Mouse (Mus musculus) cerebellum, adult 9-10 months (tissue): ENCODE data around the gene Tmem174.

ENCODE experiments used
- DNase-seq: peaks from one replicate; pipeline ENCODE4 v3.0.0; 2022

Gene Tmem174

DNA sequence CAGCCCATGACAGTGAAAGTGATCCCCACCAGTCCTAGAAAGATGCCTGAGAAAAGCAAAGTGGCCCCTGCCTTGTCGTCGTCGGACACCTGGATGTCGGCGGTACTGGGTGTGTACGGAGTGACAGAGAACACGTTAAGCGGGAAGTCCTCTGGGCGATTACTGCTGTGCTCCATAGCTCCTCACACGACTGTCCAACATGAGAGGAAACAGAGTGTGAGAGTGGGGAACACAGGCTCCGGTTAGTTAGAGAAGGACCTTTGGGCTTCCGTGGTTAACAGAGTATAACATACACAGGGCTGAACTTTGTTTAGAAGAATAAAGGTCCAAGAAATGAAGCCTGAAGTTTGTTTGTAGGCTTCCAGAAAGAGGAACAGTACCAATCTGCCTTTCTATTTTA is at the start of gene Tmem174:
Gene Tmem174, minus strand, starts transcription at position 266 of the 400 bp plus-strand sequence.
- DNase-seq, result no peak

DNA sequence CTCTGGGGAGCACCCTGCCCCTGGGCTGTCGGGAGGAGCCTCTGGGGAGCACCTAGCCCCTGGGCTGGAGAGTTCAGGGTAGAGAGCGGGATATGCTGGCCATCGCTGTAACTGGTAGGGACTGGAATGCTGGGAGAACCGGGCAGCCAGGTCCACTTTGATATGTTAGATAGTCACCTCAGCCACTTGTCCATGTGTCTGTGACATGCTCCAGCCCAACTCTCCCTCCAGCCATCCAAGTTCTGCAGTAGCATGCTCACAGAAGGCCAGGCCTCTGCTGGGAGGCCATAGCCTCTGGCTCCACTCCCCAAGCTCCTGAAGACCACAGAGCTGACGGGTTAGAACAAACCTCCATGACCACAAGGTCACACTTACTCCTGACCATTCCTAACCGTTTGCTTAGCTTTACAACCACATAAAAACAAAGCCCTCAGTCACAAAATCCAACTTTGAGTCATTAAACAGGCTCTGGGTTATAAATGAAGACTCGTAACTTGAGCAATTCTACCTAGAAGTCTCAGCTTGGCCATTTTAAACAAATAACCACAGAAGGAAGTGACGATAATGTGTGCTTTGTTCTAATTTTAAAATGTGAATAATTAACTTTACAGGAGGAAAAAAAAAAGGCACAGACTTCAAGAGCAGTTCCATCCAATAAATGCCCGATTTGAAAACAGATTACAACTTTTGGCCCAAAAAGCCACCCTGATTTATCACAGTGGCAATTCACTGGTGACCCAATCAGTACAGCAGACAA is 47.1 kb upstream of the Tmem174 start:
- DNase-seq, result no peak

DNA sequence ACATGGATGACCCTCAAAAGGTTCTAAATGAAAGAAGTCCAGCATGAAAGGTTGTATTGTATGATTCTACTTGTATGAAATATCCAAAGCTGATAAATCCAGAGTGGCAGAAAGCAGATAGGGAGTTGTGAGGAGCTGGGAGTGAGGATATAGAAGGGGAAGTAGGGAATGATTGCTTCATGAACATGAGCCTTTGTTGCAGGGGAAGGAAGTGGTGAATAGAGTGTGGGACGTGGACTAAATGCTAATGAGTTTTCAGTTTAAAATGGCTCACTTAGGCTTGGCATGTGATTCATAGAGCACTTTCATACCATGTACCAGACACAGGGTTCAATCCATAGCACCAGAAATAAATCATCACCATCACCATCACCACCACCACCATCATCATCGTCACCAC is 46.2 kb upstream of the Tmem174 start:
- no peak for DNase-seq

DNA sequence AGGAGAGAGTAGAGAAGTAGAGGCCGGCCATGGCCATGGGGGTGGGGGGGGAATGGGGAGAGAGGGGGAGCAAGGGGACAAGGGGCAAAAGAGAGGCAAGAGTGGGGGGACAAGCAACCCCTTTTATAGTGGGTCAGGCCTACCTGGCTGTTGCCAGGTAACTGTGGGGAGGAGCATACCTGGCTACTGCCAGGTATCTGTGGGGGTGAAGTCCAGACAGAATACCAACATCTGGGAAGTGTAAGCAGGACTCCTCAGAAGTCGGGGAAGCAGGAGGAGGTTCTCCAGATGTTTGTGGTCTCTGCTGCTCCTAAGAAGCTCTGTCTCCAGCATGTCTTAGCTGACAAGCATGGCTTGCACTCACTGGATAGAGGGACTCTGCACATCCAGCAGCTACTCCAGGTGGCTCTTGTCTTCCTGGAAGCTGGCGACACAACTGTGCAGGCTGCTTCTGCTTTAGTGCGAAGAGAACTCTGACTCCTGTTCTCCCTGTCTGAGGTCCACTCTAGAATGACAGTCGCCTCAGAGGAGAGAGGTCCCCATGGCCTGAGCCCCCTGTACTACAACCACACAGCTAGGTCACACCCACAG is 43.4 kb upstream of the Tmem174 start:
- DNase-seq, result no peak

DNA sequence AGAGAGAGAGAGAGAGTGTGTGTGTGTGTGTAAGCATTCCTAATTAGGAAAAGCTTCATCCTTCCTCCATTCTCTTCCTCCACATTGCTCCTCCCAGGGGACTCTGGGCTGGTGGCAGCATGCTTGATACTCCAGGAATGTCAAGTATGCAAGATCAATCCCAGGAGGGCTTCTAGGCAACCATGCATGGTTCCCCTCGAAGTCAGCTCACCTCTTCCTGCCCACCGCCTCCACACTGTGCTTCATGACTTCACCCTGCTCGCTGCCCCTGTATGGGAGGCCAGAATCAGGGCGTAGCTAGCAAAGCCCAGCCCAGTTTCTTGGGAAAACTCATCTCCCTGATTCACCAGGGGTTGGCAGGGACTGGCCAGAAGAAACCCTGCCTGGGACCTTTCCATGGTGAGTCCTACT is 42.4 kb upstream of the Tmem174 start:
- no peak for DNase-seq

DNA sequence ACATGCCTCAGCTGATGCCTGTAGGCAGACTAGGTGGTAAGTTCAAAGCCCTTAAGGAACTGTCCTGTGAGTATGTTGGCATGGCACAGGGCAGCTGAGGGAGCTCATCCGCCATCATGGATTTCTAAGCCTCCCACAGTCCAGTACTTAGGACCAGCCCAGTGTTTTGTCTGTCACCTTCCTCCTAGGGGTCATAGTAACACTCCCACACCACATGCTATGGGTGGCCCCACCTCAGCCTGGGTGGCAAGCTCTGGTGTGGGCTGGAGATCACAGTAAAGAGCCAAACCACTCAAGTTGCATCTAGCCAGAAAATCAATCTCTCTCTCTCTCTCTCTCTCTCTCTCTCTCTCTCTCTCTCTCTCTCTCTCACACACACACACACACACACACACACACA is 42.0 kb upstream of the Tmem174 start:
- no peak for DNase-seq

DNA sequence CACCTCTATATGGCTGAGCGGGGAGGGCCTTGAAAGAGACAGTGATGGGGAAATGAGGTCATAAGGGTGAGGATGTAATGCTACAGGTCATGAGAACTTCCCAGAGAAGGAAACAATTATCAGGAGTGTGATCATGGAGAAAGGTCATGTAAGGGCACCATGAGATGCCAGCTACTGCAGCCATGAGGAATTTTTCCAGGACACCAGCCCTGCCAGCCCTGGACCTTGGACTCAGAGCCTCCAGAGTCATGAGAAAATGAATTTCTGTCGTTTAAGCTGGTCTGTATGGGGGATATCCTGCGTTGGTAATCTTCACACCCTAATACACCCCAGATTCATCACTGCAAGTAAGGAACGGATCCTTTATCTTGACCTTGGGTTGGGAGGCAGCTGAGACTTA is 36.7 kb upstream of the Tmem174 start:
- no peak for DNase-seq

DNA sequence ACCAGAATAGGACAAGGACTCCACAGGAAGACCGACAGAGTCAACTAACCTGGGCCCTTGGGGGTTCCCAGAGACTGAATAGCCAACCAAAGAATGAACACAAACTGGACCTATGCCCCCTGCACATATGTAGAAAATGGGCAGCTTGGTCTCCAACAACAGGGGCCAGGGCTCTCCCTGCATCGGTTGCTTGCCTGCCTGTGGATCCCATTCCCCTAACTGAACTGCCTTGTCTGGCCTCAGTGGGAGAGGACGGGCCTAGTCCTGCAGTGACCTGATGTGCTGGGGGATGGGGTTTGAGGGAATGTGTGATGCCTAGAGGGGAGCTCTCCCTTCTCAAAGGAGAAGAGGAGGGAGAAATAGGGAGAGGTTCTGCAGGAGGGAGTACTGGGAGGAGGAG is 32.1 kb upstream of the Tmem174 start:
- no peak for DNase-seq

DNA sequence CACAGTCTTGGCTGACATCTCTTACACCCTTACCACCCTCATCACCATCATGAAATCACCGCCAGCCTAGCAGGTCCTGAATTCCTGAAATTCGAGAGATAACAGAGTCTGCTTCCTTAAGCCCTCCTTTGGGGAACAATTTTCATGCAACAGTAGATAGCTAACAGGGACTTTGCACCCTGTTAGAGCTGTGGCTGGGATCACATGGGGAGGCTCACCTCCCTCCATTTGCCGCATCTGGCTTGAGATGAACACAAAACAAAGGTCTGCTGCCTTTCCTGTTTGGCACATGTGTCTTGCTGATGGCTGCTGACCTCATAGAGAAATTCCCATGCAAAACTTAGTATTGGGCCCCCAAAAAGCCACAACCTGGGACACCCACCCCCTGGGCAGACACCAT is 30.1 kb upstream of the Tmem174 start:
- DNase-seq, result no peak

DNA sequence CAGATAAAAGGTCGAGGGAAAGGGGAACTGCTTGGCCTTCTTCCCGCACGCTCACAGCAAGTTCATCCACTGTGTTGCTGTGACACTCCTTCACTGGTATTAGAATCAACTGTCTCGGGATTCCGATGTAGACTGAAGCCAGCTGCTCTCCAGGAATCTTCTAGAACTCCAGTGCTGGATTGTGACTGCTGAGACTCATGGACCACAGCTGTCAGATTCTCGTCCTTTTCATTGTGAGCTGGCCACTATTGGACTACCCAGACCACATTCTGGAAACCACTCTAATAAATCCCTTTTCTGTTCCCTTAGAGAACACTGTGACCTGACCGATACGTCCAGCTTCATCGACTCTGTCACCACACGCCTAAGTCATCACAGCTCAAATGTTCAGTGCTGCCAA is 28.0 kb upstream of the Tmem174 start:
- no peak for DNase-seq

DNA sequence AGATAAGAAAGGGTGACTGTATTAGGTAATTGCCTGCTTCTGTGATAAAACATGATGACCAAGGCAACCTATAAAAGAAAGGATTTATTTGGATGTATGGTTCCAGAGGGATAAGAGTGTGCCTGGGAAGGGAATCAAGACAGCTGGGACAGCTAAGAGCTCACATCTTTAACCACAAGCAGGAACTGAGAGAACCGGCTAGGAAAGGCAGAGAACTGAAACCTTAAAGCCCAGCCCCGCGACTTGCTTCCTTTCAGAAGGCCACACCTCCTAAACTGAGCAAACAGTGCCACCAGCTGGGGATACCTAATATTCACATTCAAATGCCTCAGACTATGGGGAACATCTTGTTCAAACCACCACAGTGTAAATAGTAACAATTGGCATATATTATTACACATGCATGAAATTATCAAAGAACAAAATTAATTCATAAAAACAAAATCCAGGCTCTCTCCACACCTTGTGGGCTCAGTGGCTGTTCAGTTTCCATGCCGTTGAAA is 25.0 kb upstream of the Tmem174 start:
- no peak for DNase-seq

DNA sequence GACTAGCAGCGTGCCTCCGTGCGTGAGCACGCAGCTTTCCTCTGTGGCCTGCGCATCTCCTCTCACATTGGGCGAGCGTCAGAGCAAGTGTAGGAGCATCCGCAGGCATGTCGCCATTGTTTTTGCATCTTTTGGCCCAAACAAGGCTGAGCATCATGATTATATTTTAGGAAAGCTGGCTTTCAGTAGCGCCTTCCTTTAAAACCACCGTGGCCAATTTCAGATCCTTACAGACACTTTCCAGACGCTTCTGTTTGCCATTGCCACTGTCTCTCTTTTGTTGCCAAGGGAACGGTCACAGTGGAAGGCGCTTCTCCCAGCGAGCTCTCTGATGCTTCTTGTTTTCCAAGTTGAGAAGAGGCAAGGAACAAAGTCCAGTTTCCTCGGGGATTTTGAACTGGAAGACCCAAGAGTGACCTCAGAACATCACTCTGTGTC is 18.8 kb upstream of the Tmem174 start:
- no peak for DNase-seq

DNA sequence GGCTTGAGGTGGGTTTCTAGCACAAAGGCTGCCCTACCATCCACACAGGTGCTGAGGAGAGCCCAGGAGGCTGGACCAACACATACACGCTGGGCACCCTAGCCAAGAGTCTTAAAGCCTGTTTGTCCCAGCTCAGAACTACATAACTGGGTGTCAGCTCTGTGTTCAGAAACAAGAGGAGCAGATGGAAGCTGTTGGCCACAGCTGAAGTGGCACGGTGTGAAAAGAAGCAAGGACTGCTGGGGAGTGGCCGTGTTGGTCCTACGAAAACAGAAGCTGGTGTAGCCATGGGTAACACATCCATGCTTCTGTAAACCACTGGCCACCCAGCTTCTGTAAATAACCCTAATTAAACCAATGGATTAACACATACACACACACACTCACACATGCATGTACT is 18.1 kb upstream of the Tmem174 start:
- no peak for DNase-seq

DNA sequence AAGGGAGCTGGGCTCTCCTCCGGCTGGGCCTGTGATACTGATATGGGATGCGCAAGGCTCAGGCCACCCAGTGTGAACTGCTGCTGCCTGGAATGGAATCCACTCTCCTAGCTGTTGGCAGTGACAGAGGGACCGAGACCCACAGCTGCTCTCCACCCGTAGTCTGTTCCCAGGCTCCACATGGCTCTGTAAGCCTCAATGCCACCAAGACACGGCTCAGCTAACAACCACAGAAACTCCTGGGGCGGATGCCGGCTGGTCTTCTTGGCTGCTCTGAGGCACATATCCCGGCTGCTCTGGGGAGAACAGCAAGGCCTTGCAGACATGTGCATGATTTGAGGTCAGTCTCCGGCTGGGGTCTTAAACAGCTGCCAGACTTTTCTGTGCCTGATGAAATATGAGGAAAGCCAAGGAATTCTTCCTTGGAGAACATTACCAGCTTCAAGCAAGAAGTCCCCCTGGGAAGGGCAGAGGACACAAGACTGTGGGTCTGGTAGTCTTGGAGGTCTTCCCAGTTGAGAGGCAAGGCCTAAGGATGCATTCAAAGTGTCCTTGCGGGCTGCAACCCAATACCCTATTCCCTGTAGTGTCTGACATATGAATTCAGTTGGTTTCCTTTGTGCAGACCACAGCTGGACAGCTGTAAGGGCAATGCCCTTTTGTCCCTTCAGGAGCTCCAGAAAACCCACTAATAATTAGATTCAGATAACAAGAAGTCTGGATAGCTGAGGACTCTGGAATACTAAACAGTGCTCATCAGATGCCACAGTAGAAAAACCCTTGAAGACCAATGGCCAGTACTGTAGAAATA is 17.1 kb upstream of the Tmem174 start:
- DNase-seq, result no peak

DNA sequence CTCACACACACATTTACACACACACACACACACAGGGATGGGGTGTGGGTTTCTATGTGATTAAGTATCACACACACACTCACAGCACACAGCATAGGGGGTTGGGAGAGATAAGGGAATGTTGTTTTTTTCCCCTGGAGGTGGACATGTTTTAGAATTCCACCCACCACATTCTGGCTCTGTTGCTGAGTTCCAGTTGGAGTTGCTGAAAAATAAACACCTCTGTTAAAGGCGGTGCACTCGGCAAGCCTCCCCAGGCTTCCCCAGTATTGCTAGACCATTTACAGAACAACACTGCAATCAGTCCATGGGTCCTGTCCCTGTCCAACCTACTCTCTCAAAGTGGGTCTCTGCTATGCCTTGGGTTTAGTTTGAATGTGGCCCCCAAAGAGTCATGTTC is 15.0 kb upstream of the Tmem174 start:
- DNase-seq, result no peak

DNA sequence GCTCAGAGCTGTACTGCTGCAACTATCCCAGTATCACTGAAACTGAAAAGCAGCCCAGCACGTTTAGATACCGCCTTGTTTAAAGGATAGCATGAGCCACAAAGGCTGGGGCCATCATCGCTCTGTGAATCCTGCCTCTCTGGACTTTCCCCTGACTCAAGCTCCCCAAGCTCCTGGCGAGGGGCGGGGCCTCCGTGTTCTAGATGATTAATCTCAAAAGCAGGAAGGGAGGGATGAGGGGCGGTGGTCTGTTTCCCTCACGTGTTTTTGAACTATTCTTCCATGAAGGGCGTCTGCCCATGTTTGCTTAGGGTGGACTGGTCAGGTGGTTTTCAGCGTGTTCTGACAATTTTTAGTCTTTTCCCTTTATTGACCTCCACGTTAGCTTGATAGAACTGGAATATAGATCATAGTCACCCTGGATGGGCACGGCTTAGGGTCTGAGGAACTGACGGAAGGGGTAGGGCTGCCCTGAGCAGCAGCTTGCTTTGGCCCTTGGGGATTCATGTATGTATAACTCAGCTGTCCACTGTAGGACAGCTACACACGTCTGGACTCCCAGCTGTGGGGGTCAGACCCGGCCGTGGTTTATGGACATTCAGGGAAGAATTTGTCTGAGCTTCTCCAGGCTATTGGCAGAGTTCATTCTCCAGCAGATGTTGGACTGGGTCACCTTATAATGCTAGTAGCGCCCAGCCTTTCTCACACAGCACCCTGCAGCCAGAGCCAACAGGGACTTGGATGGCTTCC is 14.2 kb upstream of the Tmem174 start:
- no peak for DNase-seq

DNA sequence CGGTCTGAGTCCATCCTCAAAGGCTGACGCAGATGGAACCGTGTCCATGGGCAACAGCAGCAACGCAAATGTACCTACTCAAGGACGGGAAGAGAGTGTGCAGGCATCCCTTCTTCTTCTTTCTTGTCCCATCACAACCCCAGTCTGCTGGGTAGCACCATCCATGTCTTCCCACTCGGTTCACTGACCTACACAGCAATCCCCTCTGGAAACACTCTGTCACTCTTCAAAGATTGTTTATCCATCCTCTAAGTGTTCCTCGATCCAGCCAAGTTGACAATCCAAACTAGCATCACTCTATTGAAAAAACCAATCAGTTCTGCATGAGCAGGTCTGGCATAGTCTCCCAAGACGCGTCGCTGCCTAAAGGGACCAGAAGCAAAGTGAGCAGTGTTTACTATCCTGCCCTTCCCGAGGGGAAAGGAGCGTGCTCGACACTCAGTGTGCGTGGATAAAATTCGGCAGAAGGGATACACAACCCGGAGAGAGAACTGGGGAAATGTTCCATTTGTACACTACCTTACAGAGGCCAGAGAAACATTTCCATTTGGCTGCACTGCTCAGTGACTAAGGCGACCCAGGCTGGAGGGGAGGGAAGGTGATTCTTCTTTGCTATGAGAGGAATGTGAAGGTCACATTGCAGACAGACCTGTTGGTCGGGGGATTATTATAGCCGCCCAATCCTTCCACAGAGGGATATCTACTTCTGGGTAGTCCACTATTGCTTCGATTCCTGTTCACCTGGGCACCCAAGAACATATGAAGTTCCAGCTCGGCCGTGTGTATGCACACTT is 10.8 kb upstream of the Tmem174 start:
- DNase-seq, result no peak

DNA sequence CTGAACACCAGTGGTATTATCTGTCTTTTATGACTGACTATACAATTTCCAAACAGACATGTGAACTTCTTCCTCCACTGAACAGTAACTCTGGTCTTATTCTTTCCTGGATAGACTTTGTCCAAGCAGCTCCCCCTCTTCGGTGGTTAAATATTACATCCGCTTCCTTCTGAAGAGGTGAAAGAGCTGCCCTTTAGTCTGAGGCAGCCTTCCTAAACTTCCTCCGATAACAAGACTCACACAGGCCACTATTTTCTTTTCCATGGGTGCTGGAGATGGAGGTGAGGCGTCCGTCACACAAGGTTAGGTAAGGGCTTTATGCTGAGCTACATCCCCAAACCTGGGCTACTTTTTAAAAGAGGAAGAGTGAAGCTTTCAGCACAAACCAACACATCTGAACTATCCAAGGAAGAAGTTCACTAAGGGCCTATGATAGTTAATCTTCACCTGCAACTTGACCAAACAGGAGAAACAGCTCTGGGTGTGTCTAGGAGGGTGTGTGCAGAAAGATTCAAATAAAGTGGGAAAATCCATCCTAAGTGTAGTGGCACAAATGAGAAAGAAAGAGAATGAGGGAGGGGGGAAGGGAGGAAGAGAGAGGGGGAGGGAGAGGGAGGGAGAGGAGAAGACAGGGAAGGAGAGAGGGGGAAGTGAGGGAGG is 1.4 kb upstream of the Tmem174 start:
- no peak for DNase-seq

DNA sequence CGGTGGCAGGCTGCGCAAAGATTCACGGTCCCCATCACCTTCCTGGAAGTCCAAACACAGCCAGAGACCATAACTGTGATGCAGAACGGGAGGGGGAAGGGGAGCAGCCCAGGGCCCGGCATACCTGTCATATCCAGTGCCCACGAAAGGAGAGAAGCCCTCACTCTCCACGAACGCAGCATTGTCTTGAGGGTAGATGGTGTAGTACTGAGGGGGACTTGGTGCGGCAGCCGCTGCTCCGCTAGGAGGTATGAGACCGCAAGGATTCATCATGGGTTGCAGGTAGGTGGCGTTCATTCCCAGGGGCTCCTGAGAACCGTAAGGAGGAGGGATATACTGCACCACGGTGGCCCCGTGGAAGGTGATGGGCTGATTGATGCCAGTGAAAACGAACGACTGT is 639 bp downstream of the Tmem174 start:
- DNase-seq, result no peak

DNA sequence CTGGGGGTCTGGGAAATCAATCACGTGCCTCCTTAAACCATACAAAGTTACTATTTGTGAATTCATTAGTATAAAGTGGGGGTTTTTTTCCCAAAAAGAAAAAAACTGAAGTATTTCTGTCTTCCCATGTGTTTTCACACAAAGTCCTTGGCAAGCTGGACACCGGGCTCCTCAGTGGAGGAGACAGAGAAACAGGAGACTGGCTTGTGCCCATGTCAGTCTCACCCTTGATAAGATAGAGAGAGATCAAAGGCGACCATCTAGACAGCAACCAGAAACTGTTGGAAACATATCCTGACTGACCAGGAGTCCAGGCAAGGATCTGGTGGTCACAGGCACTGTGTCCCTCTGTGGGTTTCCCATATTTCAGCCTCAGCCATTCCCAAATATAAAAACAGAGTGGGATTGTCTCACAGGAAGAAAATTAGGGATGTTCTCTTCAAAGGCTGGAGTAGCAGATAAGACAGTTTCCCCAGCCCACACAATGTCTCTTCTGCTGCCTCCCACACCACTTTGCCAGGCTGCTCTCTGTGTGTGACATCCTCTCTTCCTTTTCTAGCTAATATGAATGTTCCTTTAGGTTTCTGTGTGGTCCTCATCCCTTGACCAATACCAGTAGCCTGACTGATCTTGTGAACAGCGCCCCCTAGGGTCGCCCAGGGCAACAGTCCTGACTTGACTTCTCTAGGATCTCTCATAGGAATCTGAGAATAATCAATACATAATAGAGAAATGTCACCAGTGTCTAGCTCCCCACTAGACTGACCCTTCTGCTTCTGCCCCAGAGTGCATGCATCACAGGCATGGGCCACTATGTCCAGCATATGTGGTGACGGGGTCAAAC is 3.3 kb downstream of the Tmem174 start:
- DNase-seq, result no peak
